Mouse (Mus musculus) CH12.LX (cell line): ENCODE results near the gene Ankfn1.

ENCODE experiments used
- CHD1 ChIP-seq: IDR thresholded peaks from 2 replicates; pipeline ENCODE4 v1.6.1; 2012; ENCODE audit warnings: low read depth, low read length, improper control_type of control experiment, inconsistent platforms
- CTCF ChIP-seq, 2 experiments: IDR thresholded peaks in 1 of 2; conservative IDR thresholded peaks in 1 of 2; 2 replicates each; pipeline ENCODE4 v1.5.1; 2011 to 2012; ENCODE audit warnings: low read depth in 2 of 2, low read length in 2 of 2, improper control_type of control experiment in 1 of 2, inconsistent platforms in 1 of 2, mild to moderate bottlenecking in 1 of 2, moderate library complexity in 1 of 2
- E2F4 ChIP-seq: IDR thresholded peaks from 2 replicates; pipeline ENCODE4 v1.6.1; 2011; ENCODE audit warnings: low read depth, low read length, improper control_type of control experiment; ENCODE audit not compliant: insufficient replicate concordance
- EP300 ChIP-seq: IDR thresholded peaks from 2 replicates; pipeline ENCODE4 v1.6.1; 2011; ENCODE audit warnings: low read length, improper control_type of control experiment
- JUND ChIP-seq: conservative IDR thresholded peaks from 2 replicates; pipeline ENCODE4 v1.6.1; 2011; ENCODE audit warnings: low read depth, low read length, improper control_type of control experiment
- KAT2A ChIP-seq: IDR thresholded peaks from 2 replicates; pipeline ENCODE4 v1.6.1; 2012; ENCODE audit warnings: low read length, improper control_type of control experiment, inconsistent platforms; ENCODE audit not compliant: insufficient replicate concordance
- MYC ChIP-seq: IDR thresholded peaks from 2 replicates; pipeline ENCODE4 v1.6.1; 2011; ENCODE audit warnings: low read depth, mild to moderate bottlenecking, improper control_type of control experiment, low read length
- POLR2A ChIP-seq: IDR thresholded peaks from 2 replicates; pipeline ENCODE4 v1.6.1; 2011; ENCODE audit warnings: low read depth, mild to moderate bottlenecking, improper control_type of control experiment, low read length
- RAD21 ChIP-seq: IDR thresholded peaks from 2 replicates; pipeline ENCODE4 v1.6.1; 2011; ENCODE audit warnings: low read depth, mild to moderate bottlenecking, low read length, improper control_type of control experiment, moderate library complexity
- ZC3H11A ChIP-seq: IDR thresholded peaks from 2 replicates; pipeline ENCODE4 v1.6.1; 2012; ENCODE audit warnings: low read depth, mild to moderate bottlenecking, inconsistent platforms, low read length, improper control_type of control experiment

DNA sequence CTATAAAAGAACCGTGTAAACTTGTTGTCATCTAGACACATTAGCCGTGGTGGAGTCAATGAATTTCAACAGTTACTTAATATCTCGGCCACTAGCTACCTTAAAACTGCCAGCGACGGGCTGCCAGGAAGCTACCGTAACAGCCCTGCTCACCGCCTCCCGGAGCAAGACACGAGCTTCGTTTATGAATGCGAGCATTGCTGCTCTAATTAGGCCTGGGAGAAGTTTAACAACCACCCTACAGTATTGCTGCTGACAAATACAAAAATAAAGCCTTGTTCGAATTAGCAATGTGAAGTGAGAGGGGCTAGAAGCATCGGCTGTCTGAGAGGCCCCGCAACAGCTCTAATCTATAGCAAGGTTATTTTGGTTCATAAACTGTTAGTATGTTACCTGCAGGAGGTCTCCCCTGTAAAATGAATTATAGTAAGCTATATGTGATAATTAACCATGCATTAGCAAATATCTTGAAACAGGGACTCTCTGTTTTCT, 58.9 kb downstream of the Ankfn1 start:
- TF ChIP-seq CTCF (conservative IDR thresholded peaks at IDR 0.05 in 1 of 2, IDR thresholded peaks at IDR 0.05 in 1 of 2; ENCODE audit: low read depth in 2 of 2, low read length in 2 of 2) (no peak), EP300 (no peak), JUND (no peak), RAD21 (no peak), CHD1 (no peak), ZC3H11A (no peak), POLR2A (no peak), MYC (no peak), KAT2A (no peak), E2F4 (no peak)
